9 mouse cellular contexts compared by ENCODE assay signal in genomic region chr16:96103036-96103435, GRCm38 (mm10). TPM values are rescaled to one million over a fixed set of nuclear protein-coding genes. Genes with fewer than 3 reads are reported as not detected.
DNase-seq lines count a peak whose midpoint lies in the region; ATAC-seq and TF ChIP-seq lines count a peak whose summit lies in the region.
"Had no signal": no experiment of that assay in that cellular context is flagged by ENCODE, and none has a peak within 500 bp of the region (broad histone marks: within the 10 kb centered on the region; RNA-seq: fewer than 3 reads in every experiment).

No protein-coding gene starts in this region.

- H3K27ac ChIP-seq in forebrain, postnatal 0 days (ENCODE audit: low read depth, low read length): no peak overlapping the region
- H3K27ac ChIP-seq in forebrain, embryonic 12.5 days: no peak overlapping the region
- H3K27ac ChIP-seq in liver, embryonic 14.5 days: no peak overlapping the region
- no peak overlapping the region for H3K27ac ChIP-seq in midbrain, embryonic 15.5 days
- H3K27ac ChIP-seq: lung, embryonic 15.5 days had no signal

- H3K4me1 ChIP-seq in forebrain, postnatal 0 days (ENCODE audit: insufficient read depth): no peaks in the 10 kb centered on the region
- H3K4me1 ChIP-seq in forebrain, embryonic 12.5 days: no peaks in the 10 kb centered on the region
- H3K4me1 ChIP-seq in liver, embryonic 14.5 days (replicated peaks; ENCODE audit: control insufficient read depth in 2 of 2, insufficient read depth in 2 of 2, low read length in 1 of 2): no peaks in the 10 kb centered on the region
- no peaks in the 10 kb centered on the region for H3K4me1 ChIP-seq in midbrain, embryonic 15.5 days
- H3K4me1 ChIP-seq: lung, embryonic 15.5 days had no signal

- H3K36me3 ChIP-seq in forebrain, postnatal 0 days (ENCODE audit: insufficient read depth): no peaks in the 10 kb centered on the region
- no peaks in the 10 kb centered on the region for H3K36me3 ChIP-seq in forebrain, embryonic 12.5 days (replicated peaks)
- no peaks in the 10 kb centered on the region for H3K36me3 ChIP-seq in liver, embryonic 14.5 days (replicated peaks; ENCODE audit: control insufficient read depth, insufficient read depth, low read depth)
- H3K36me3 ChIP-seq in midbrain, embryonic 15.5 days (replicated peaks): no peaks in the 10 kb centered on the region
- H3K36me3 ChIP-seq: lung, embryonic 15.5 days had no signal

- no peak overlapping the region for H3K9ac ChIP-seq in forebrain, postnatal 0 days
- H3K9ac ChIP-seq in forebrain, embryonic 12.5 days: no peak overlapping the region
- no peak overlapping the region for H3K9ac ChIP-seq in liver, embryonic 14.5 days (replicated peaks)
- no peak overlapping the region for H3K9ac ChIP-seq in midbrain, embryonic 15.5 days
- H3K9ac ChIP-seq: lung, embryonic 15.5 days had no signal

- ATAC-seq in forebrain, postnatal 0 days: no peak
- ATAC-seq in forebrain, embryonic 12.5 days (ENCODE audit: low FRiP score): no peak
- no peak for ATAC-seq in liver, embryonic 14.5 days (ENCODE audit: insufficient read depth)
- ATAC-seq in midbrain, embryonic 15.5 days (replicated peaks): no peak

- H3K4me3 ChIP-seq in forebrain, postnatal 0 days (ENCODE audit: low read depth, low read length): no peak overlapping the region
- no peak overlapping the region for H3K4me3 ChIP-seq in forebrain, embryonic 12.5 days (replicated peaks)
- H3K4me3 ChIP-seq in liver, embryonic 14.5 days (ENCODE audit: insufficient read depth in 1 of 2, low read depth in 2 of 2, low read length in 2 of 2): no peak overlapping the region
- H3K4me3 ChIP-seq in midbrain, embryonic 15.5 days: no peak overlapping the region
- H3K4me3 ChIP-seq: lung, embryonic 15.5 days had no signal

- intact Hi-C loops in left cerebral cortex, postnatal 36 days (cut with DNase I): no loop called here

- WGBS in forebrain, postnatal 0 days: 47% methylated on average over 2 of the region's 2 CpGs
- WGBS in forebrain, embryonic 12.5 days: 44% methylated on average over 2 of the region's 2 CpGs
- WGBS in liver, embryonic 14.5 days (ENCODE audit: insufficient replicate concordance): 27% methylated on average over 2 of the region's 2 CpGs
- 37% methylated on average over 2 of the region's 2 CpGs for WGBS in midbrain, embryonic 15.5 days

- peak; percentile 56 for TF ChIP-seq CTCF in forebrain, postnatal 0 days (IDR thresholded peaks at IDR 0.05; ENCODE audit: low read depth)
- peak; percentile 58 for TF ChIP-seq CTCF in liver, embryonic 14.5 days (IDR thresholded peaks at IDR 0.05; ENCODE audit: low read depth)

- H3K4me2 ChIP-seq in forebrain, postnatal 0 days (ENCODE audit: low read depth): no peak overlapping the region
- H3K4me2 ChIP-seq in forebrain, embryonic 12.5 days: no peak overlapping the region
- no peak overlapping the region for H3K4me2 ChIP-seq in liver, embryonic 14.5 days (ENCODE audit: low read depth)
- no peak overlapping the region for H3K4me2 ChIP-seq in midbrain, embryonic 15.5 days
- H3K4me2 ChIP-seq: lung, embryonic 15.5 days had no signal

- H3K9me3 ChIP-seq in forebrain, postnatal 0 days (ENCODE audit: low read length): no peaks in the 10 kb centered on the region
- no peaks in the 10 kb centered on the region for H3K9me3 ChIP-seq in forebrain, embryonic 12.5 days
- no peaks in the 10 kb centered on the region for H3K9me3 ChIP-seq in liver, embryonic 14.5 days (ENCODE audit: control insufficient read depth, low read length)
- no peaks in the 10 kb centered on the region for H3K9me3 ChIP-seq in midbrain, embryonic 15.5 days
- H3K9me3 ChIP-seq: lung, embryonic 15.5 days had no signal

- DNase-seq in forebrain, postnatal 0 days: no peak
- no peak for DNase-seq in liver, embryonic 14.5 days (ENCODE audit: low read depth in 3 of 3, low spot score in 3 of 3)
- DNase-seq in liver: no peak
- DNase-seq in T-cell, adult 2 months (ENCODE audit: low spot score): peak; percentile 29
- DNase-seq in retina, embryonic 14.5 days (ENCODE audit: low spot score): peak; percentile 61
- DNase-seq in left cerebral cortex, postnatal 36 days (ENCODE audit: low spot score in 2 of 2): no peak

- TF ChIP-seq EP300 in liver, embryonic 14.5 days (IDR thresholded peaks at IDR 0.05; ENCODE audit: low read depth): no peak

- H3K27me3 ChIP-seq in forebrain, postnatal 0 days (ENCODE audit: insufficient read depth, low read length): no peaks in the 10 kb centered on the region
- H3K27me3 ChIP-seq in forebrain, embryonic 12.5 days: no peaks in the 10 kb centered on the region
- no peaks in the 10 kb centered on the region for H3K27me3 ChIP-seq in liver, embryonic 14.5 days (ENCODE audit: control insufficient read depth, insufficient read depth, low read length)
- H3K27me3 ChIP-seq in midbrain, embryonic 15.5 days (replicated peaks): no peaks in the 10 kb centered on the region
- H3K27me3 ChIP-seq: lung, embryonic 15.5 days had no signal

RNA-seq across cellular contexts. Expression of gene Brwd1, which starts 20.7 kb away (rescaled TPM):
- total RNA-seq in forebrain, postnatal 0 days (2014; rRNA removed): 151 and 196 TPM in 2 replicates
- 122 and 145 TPM in 2 replicates for polyA plus RNA-seq in forebrain, postnatal 0 days (2015; fragmentation: Nextera tagmentation; extraction: Ambion mirVana)
- polyA plus RNA-seq in forebrain, embryonic 12.5 days (2016; fragmentation: Nextera tagmentation; extraction: Ambion mirVana): 212 and 217 TPM in 2 replicates
- polyA plus RNA-seq in liver, embryonic 14.5 days (2012; rRNA removed): 4.8 and 7.3 TPM in 2 replicates
- polyA plus RNA-seq in liver, embryonic 14.5 days (2014; fragmentation: Nextera tagmentation; extraction: Ambion mirVana): 12.3 and 14.3 TPM in 2 replicates
- polyA plus RNA-seq in midbrain, embryonic 15.5 days (2015; fragmentation: Nextera tagmentation; extraction: Ambion mirVana): 278 and 295 TPM in 2 replicates
- 100 to 1,000 TPM; 127 to 154 TPM for total RNA-seq in left cerebral cortex, postnatal 36 days (2021)

RNA-seq across cellular contexts. Expression of gene Hmgn1, which starts 24.5 kb away (rescaled TPM):
- total RNA-seq in forebrain, postnatal 0 days (2014; rRNA removed): 141 and 166 TPM in 2 replicates
- polyA plus RNA-seq in forebrain, postnatal 0 days (2015; fragmentation: Nextera tagmentation; extraction: Ambion mirVana): 241 and 247 TPM in 2 replicates
- polyA plus RNA-seq in forebrain, embryonic 12.5 days (2016; fragmentation: Nextera tagmentation; extraction: Ambion mirVana): 799 and 857 TPM in 2 replicates
- 35.6 and 58.7 TPM in 2 replicates for polyA plus RNA-seq in liver, embryonic 14.5 days (2012; rRNA removed)
- 120 and 122 TPM in 2 replicates for polyA plus RNA-seq in liver, embryonic 14.5 days (2014; fragmentation: Nextera tagmentation; extraction: Ambion mirVana)
- 298 and 315 TPM in 2 replicates for polyA plus RNA-seq in midbrain, embryonic 15.5 days (2015; fragmentation: Nextera tagmentation; extraction: Ambion mirVana)
- total RNA-seq in left cerebral cortex, postnatal 36 days (2021): 10 to 100 TPM; 56.2 to 58.2 TPM

RNA-seq across cellular contexts. Expression of gene Wrb, which starts 42.2 kb away (rescaled TPM):
- total RNA-seq in forebrain, postnatal 0 days (2014; rRNA removed): 178 and 180 TPM in 2 replicates
- 157 and 193 TPM in 2 replicates for polyA plus RNA-seq in forebrain, postnatal 0 days (2015; fragmentation: Nextera tagmentation; extraction: Ambion mirVana)
- polyA plus RNA-seq in forebrain, embryonic 12.5 days (2016; fragmentation: Nextera tagmentation; extraction: Ambion mirVana): 116 and 127 TPM in 2 replicates
- polyA plus RNA-seq in liver, embryonic 14.5 days (2012; rRNA removed): 4.3 and 7.3 TPM in 2 replicates
- polyA plus RNA-seq in liver, embryonic 14.5 days (2014; fragmentation: Nextera tagmentation; extraction: Ambion mirVana): 13.3 and 13.6 TPM in 2 replicates
- 217 and 221 TPM in 2 replicates for polyA plus RNA-seq in midbrain, embryonic 15.5 days (2015; fragmentation: Nextera tagmentation; extraction: Ambion mirVana)
- 10 to 100 TPM; 67.9 to 69.4 TPM for total RNA-seq in left cerebral cortex, postnatal 36 days (2021)

Comparison
In these comparisons a context has a peak if more than half of its experiments do, and no peak if none do; other contexts are left out.
1. DNase-seq: peak in T-cell, adult 2 months (single experiment) and retina, embryonic 14.5 days (single experiment); none in forebrain, postnatal 0 days (single experiment), liver, embryonic 14.5 days (0 of 3), liver (single experiment) and left cerebral cortex, postnatal 36 days (0 of 2).